Mouse (Mus musculus) heart, postnatal 0 days (tissue): ENCODE measurements around the gene Nutm2. TPM values are rescaled to one million over a fixed set of nuclear protein-coding genes. Genes with fewer than 3 reads are reported as not detected.
"Not testable (repeated sequence)": the region's sequence is repeated elsewhere in the genome, so short reads cannot be mapped to it uniquely, and the experiment has no call there.

Experiments used
- ATAC-seq: fragments of 200-750 bp; cut with Nextera tagmentation; 2 replicates; pipeline ENCODE4 v1.8.0; 2017; ENCODE audit warnings: low read depth, moderate number of reproducible peaks, moderate library complexity; ENCODE audit not compliant: insufficient read depth
- DNase-seq: peaks from one replicate; pipeline ENCODE4 v3.0.0-alpha.2; 2016; ENCODE audit warnings: low spot score
- H3K27ac ChIP-seq: fragments of 300-500 bp; sonication (generic); 2 replicates; pipeline ENCODE4 v1.5.1; 2014; ENCODE audit warnings: low read depth, mild to moderate bottlenecking
- H3K27me3 ChIP-seq: fragments of 300-500 bp; sonication (generic); 2 replicates; pipeline ENCODE4 v1.6.1; 2014; ENCODE audit warnings: low read length, mixed read lengths; ENCODE audit not compliant: control insufficient read depth, insufficient read depth
- H3K36me3 ChIP-seq: fragments of 300-500 bp; sonication (generic); replicated peaks from 2 replicates; pipeline ENCODE4 v1.6.1; 2014; ENCODE audit warnings: low read length, mixed read lengths; ENCODE audit not compliant: control insufficient read depth, insufficient read depth
- H3K4me1 ChIP-seq: fragments of 300-500 bp; sonication (generic); 2 replicates; pipeline ENCODE4 v1.6.1; 2014; ENCODE audit warnings: antibody characterized with exemption; ENCODE audit not compliant: control insufficient read depth, insufficient read depth
- H3K4me2 ChIP-seq: fragments of 300-500 bp; sonication (generic); 2 replicates; pipeline ENCODE4 v1.6.1; 2014; ENCODE audit warnings: low read depth, mild to moderate bottlenecking, low read length, moderate library complexity
- H3K4me3 ChIP-seq: fragments of 300-500 bp; sonication (generic); 2 replicates; pipeline ENCODE4 v1.5.1; 2014; ENCODE audit warnings: low read depth, low read length
- H3K9ac ChIP-seq: fragments of 300-500 bp; sonication (generic); replicated peaks from 2 replicates; pipeline ENCODE4 v1.6.1; 2014; ENCODE audit warnings: low read depth, low read length, mixed read lengths
- H3K9me3 ChIP-seq: fragments of 300-500 bp; sonication (generic); replicated peaks from 2 replicates; pipeline ENCODE4 v1.6.1; 2016; ENCODE audit warnings: low read length; ENCODE audit not compliant: control insufficient read depth
- CTCF ChIP-seq: IDR thresholded peaks from 2 replicates; pipeline ENCODE4 v1.5.1; 2016; ENCODE audit warnings: antibody characterized with exemption, control low read depth, low read depth
- EP300 ChIP-seq: IDR thresholded peaks from 2 replicates; pipeline ENCODE4 v1.6.1; 2016; ENCODE audit warnings: antibody characterized with exemption, low read depth
- WGBS: fragments of 180-500 bp; shearing (Covaris S2); extraction: QIAGEN DNeasy Blood & Tissue Kit; methylation state at CpG from one replicate; pipeline ENCODE4 v1.1.7; 2014; 5-methylcytosine and 5-hydroxymethylcytosine counted together
- polyA plus RNA-seq: library from polyadenylated mRNA; unstranded; fragments of >200 nt; fragmentation: Nextera tagmentation; extraction: Ambion mirVana; gene quantifications from 2 replicates; pipeline ENCODE4 v1.2.1, GENCODE M21; 2015
- total RNA-seq: library from RNA; depleted of rRNA; stranded (reverse); fragments of >200 nt; gene quantifications from 2 replicates; pipeline ENCODE4 v1.2.3, GENCODE M21; 2014; ENCODE audit warnings: low replicate concordance

Gene Nutm2
- total and polyA plus RNA-seq, 2 experiments from 2014 or later: not detected

DNA sequence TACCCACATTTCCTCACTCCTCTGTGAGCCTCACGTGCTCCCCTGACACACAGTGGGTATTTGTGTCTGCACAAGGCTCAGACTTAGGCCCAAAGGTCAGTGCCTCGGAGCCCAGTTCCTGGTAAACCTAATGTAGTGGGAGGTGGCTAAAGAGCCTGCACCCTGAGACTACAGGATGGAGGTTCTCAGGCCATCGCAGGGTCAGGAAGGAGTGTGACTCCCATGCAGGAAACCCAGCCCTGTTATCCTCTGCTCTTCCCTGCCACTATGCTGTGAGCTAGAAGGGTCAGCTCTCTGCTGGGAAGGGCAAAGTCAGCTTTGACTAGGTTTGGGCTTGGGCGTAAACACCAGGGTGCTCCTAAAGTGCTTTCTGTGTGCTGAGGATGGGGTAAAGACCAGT lies 40.4 kb upstream of the Nutm2 start:
- H3K4me2 ChIP-seq: no peak overlapping the region
- no peak overlapping the region for H3K27ac ChIP-seq
- no peak for ATAC-seq
- H3K36me3 ChIP-seq: peaks cover 86% of the 10 kb centered on the region
- H3K9me3 ChIP-seq: no peaks in the 10 kb centered on the region
- no peak overlapping the region for H3K4me3 ChIP-seq
- no peak overlapping the region for H3K9ac ChIP-seq
- no peaks in the 10 kb centered on the region for H3K4me1 ChIP-seq
- DNase-seq: no peak
- no peaks in the 10 kb centered on the region for H3K27me3 ChIP-seq
- no peak for TF ChIP-seq EP300
- TF ChIP-seq CTCF: no peak
- WGBS: 74% methylated on average over 4 of the region's 4 CpGs

- 71% methylated on average over 2 of the region's 2 CpGs for WGBS
- Histone ChIP-seq H3K27ac (no peak within 1 kb of the TSS), H3K4me1 (no peaks in the 10 kb centered on the region), H3K27me3 (no peaks in the 10 kb centered on the region), H3K4me2 (no peak within 1 kb of the TSS), H3K4me3 (no peak within 1 kb of the TSS), H3K36me3 (no peaks in the 10 kb centered on the region), H3K9ac (no peak within 1 kb of the TSS), H3K9me3 (no peaks in the 10 kb centered on the region)
- DNase-seq (no peak), ATAC-seq (no peak)
- no peak for TF ChIP-seq EP300
- TF ChIP-seq CTCF: no peak
Observed at GRCm38 (mm10) chr13:50443812-50444211, 23.3 kb upstream of the Nutm2 start, which contains the start of gene Gm47429. TSS of gene Gm47429 (minus strand) at chr13:50443912.

- WGBS: 55% methylated on average over 4 of the region's 4 CpGs
- TF ChIP-seq EP300 (no peak), CTCF (no peak)
- Histone ChIP-seq H3K27me3 (no peaks in the 10 kb centered on the region), H3K36me3 (no peaks in the 10 kb centered on the region), H3K9ac (no peak overlapping the region), H3K27ac (no peak overlapping the region), H3K4me2 (no peak overlapping the region), H3K9me3 (no peaks in the 10 kb centered on the region), H3K4me1 (no peaks in the 10 kb centered on the region), H3K4me3 (no peak overlapping the region)
- ATAC-seq (no peak), DNase-seq (no peak)
Observed at GRCm38 (mm10) chr13:50445261-50445660, 21.8 kb upstream of the Nutm2 start.

GRCm38 (mm10) chr13:50452266-50452665 lies 14.8 kb upstream of the Nutm2 start:
- not testable (repeated sequence) for H3K27me3 ChIP-seq, H3K4me2 ChIP-seq, H3K9me3 ChIP-seq, ATAC-seq, DNase-seq, H3K4me3 ChIP-seq, H3K9ac ChIP-seq, H3K36me3 ChIP-seq, H3K4me1 ChIP-seq, H3K27ac ChIP-seq
- 59% methylated on average over 9 of the region's 9 CpGs for WGBS

DNA sequence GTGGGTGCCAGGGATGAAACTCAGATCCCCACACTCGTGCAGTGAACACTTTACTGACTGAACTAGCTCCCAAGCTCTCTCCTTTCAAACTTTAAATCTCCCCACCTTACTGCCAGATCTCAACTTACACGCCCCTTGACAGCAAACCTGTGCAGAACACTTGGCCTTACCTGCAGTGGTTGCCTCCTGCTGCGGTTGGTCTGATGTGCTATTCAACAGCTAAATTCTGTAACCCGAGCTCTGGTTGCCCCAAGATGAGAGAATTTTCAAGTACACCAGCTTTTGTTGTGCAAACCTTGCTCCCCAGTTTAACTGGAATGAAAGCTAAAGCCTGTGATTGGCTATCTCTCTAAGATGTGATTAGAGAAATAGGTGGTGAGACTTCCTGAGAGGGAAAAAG lies 13.7 kb upstream of the Nutm2 start:
- Histone ChIP-seq H3K4me2 (no peak overlapping the region), H3K36me3 (no peaks in the 10 kb centered on the region), H3K9ac (no peak overlapping the region), H3K9me3 (no peaks in the 10 kb centered on the region), H3K4me3 (no peak overlapping the region), H3K4me1 (no peaks in the 10 kb centered on the region), H3K27ac (no peak overlapping the region), H3K27me3 (no peaks in the 10 kb centered on the region)
- no peak for TF ChIP-seq CTCF
- TF ChIP-seq EP300: no peak
- WGBS: 21% methylated on average over 4 of the region's 4 CpGs
- ATAC-seq (no peak), DNase-seq (no peak)

DNA sequence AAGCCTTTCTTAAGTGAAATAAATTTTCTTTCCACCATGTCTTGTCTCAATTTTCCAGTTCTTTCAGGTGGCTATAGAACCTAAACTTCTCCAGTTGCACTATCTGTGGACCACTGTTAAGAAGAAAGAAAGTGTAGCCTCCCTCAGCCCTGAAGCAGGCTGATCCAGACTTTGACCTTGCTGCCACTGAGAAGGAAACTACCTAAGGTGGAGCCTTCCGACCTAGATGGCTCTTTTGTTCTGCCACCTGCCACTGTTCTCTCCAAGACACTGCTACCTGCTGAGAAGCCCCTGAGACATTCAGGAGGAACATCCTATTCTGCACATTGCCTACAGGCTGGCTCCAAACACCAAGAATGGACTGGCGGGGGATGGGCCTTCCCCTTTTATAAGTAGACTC lies 6.7 kb upstream of the Nutm2 start:
- H3K4me2 ChIP-seq, H3K4me1 ChIP-seq, H3K27me3 ChIP-seq, H3K36me3 ChIP-seq, H3K9me3 ChIP-seq, H3K4me3 ChIP-seq, H3K9ac ChIP-seq, DNase-seq, ATAC-seq, H3K27ac ChIP-seq: not testable (repeated sequence)
- WGBS: 53% methylated on average over 2 of the region's 2 CpGs
